Mouse (Mus musculus): Measurements from ENCODE around the gene Glipr1l3. TPM values are rescaled to one million over a fixed set of nuclear protein-coding genes. Genes with fewer than 3 reads are reported as not detected.
"Not testable (repeated sequence)": the region's sequence is repeated elsewhere in the genome, so short reads cannot be mapped to it uniquely, and the experiment has no call there.

Gene Glipr1l3
- polyA plus RNA-seq, 1 experiment from 2014 or later = not detected

DNA sequence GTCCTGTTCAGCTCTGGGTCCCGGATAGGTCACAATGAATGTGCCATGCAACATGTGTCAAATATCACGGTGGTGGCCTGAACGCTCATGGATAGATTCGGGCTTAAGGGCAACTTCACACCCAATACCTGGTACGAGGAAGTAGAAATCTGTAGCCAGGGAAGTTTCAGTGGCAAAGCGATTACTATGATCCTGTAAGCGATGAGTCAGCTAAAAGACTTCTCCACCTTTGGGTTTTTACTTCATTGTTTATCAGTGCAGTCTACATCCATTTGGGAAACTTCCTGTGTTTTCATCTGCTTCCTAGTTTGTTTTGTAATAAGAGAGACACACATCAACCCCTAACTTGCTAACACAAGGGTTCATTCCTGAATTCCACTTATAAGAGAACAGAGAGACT lies 49.7 kb downstream of the Glipr1l3 start:
- no peak for ATAC-seq
- H3K27me3 ChIP-seq = peaks cover 13% of the 10 kb centered on the region
- in situ Hi-C loops (cut with MboI; ENCODE audit: low pct_unique_long_range_greater_than_20kb) = no loop called here
- ChIA-PET POLR2A (no interaction called here), CTCF (no interaction called here)
- no peak for TF ChIP-seq CTCF (IDR thresholded peaks at IDR 0.05)
- DNase-seq (ENCODE audit: low read depth, low spot score) = no peak

DNA sequence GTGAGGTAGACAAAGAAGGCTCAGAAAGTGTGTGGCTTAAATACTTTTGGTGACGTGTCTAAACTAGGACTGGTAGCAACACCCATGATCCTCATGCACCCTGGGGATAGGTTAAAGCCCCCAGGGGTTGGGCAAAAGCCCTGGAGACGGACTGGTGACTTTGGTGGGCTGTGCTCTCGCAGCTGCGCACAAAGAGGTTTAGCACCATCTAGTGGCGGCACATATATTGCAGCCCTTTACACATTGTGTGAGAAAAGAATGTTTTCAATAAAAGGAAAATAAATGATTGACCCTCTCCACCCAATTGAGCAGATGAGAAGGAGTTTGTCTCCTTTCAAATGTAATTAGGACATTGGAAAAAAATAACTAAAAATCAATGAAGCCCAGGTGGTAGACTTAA lies 54.3 kb downstream of the Glipr1l3 start:
- peak; percentile 76 for TF ChIP-seq CTCF (IDR thresholded peaks at IDR 0.05)
- ATAC-seq; POLR2A ChIA-PET; in situ Hi-C loops (cut with MboI; ENCODE audit: low pct_unique_long_range_greater_than_20kb): not testable (repeated sequence)
- H3K27me3 ChIP-seq = peaks cover 13% of the 10 kb centered on the region
- CTCF ChIA-PET = interaction anchor here (0.7 to 1.4 kb wide), 3 partner anchors 12 to 123 kb away, joined by 3 to 7 read pairs (median 5); no protein-coding TSS in a partner anchor
- peak; percentile 0 for DNase-seq (ENCODE audit: low read depth, low spot score)

Other genes starting within 250 kb of the Glipr1l3 start
- gene Krr1, start 187.7 kb downstream of the Glipr1l3 start, polyA plus RNA-seq (2021) = 37.9 TPM
- gene Glipr1, start 157.7 kb downstream of the Glipr1l3 start, polyA plus RNA-seq (2021) = 81.1 TPM
- not detected for gene Glipr1l1, start 100.1 kb downstream of the Glipr1l3 start, polyA plus RNA-seq (2021)
- gene Glipr1l2, start 77.0 kb downstream of the Glipr1l3 start, polyA plus RNA-seq (2021) = not detected
- gene Caps2, start 3.3 kb upstream of the Glipr1l3 start, polyA plus RNA-seq (2021) = 5.9 TPM
- gene Kcnc2, start 110.8 kb upstream of the Glipr1l3 start, polyA plus RNA-seq (2021) = 0.14 TPM

Data from Patski (cell line).